Mouse (Mus musculus): ENCODE data around the gene Spata17. TPM values are rescaled to one million over a fixed set of nuclear protein-coding genes. Genes with fewer than 3 reads are reported as not detected.

Spata17 gene
- total RNA-seq, 4 experiments from 2014 or later: 0.70 to 1.6 (median 0.97) TPM

- no peak for DNase-seq (ENCODE audit: low spot score in 2 of 2)
Measured at GRCm38 (mm10) chr1:187008236-187008635, 207.0 kb downstream of the Spata17 start.

GRCm38 (mm10) chr1:187006227-187006925 is 208.9 kb downstream of the Spata17 start:
- no peak for DNase-seq (ENCODE audit: low spot score in 2 of 2)

- DNase-seq (ENCODE audit: low spot score in 2 of 2): no peak
Measured at GRCm38 (mm10) chr1:187004306-187004705, 211.0 kb downstream of the Spata17 start.

GRCm38 (mm10) chr1:187003441-187003861 is 211.8 kb downstream of the Spata17 start:
- no peak for DNase-seq (ENCODE audit: low spot score in 2 of 2)

GRCm38 (mm10) chr1:186997596-186998304 is 217.5 kb downstream of the Spata17 start:
- DNase-seq (ENCODE audit: low spot score in 2 of 2): no peak

Other genes with a start within 250 kb of the Spata17 start
- not detected for gene D1Pas1, start 248.0 kb downstream of the Spata17 start, total RNA-seq (2022)
- gene Gpatch2, start within 50 bp of the Spata17 start, total RNA-seq (2022): 10 to 100 TPM; 21.1 to 22.7 (median 22.1) TPM